Mouse (Mus musculus) brain, embryonic 14.5 days (tissue): ENCODE results near the gene C1s1. TPM values are rescaled to one million over a fixed set of nuclear protein-coding genes. Genes with fewer than 3 reads are reported as not detected.
A peak's percentile ranks its signal among the peaks of the same experiment; 100 is the strongest.
"Not testable (repeated sequence)": the region's sequence is repeated elsewhere in the genome, so short reads cannot be mapped to it uniquely, and the experiment has no call there.

Experiments
- DNase-seq: peaks from one replicate; pipeline ENCODE4 v3.0.0-alpha.2; 2011; ENCODE audit warnings: low read depth
- CTCF ChIP-seq: fragments of 200-500 bp; IDR thresholded peaks from 2 replicates; pipeline ENCODE4 v1.5.1; 2012; ENCODE audit warnings: inconsistent platforms, mild to moderate bottlenecking, moderate library complexity, borderline replicate concordance; ENCODE audit not compliant: insufficient read depth, insufficient read length; ENCODE audit errors: extremely low read depth
- POLR2A ChIP-seq: fragments of 200-500 bp; IDR thresholded peaks from 2 replicates; pipeline ENCODE4 v1.6.1; 2012; ENCODE audit warnings: mild to moderate bottlenecking, inconsistent platforms, borderline replicate concordance; ENCODE audit not compliant: poor library complexity, insufficient read depth, insufficient read length, severe bottlenecking; ENCODE audit errors: extremely low read depth
- polyA plus RNA-seq: library from polyadenylated mRNA; depleted of rRNA; stranded (reverse); fragments of >200 nt; gene quantifications from 2 replicates; pipeline ENCODE4 v1.2.3, GENCODE M21; 2012; rRNA removed

The C1s1 gene
- polyA plus RNA-seq, 1 experiment, result 0.57 TPM

GRCm38 (mm10) chr6:124501473-124501872 lies 40.7 kb downstream of the C1s1 start:
- no peak for DNase-seq
- TF ChIP-seq CTCF (no peak), POLR2A (no peak)

GRCm38 (mm10) chr6:124499914-124500566 lies 42.1 kb downstream of the C1s1 start:
- TF ChIP-seq POLR2A (no peak), CTCF (no peak)

GRCm38 (mm10) chr6:124496054-124496453 lies 46.1 kb downstream of the C1s1 start:
- DNase-seq, result no peak
- no peak for TF ChIP-seq CTCF
- TF ChIP-seq POLR2A, result no peak

More at GRCm38 (mm10) chr6:124499914-124500566, 42.1 kb downstream of the C1s1 start:
- no peak for DNase-seq

GRCm38 (mm10) chr6:124493886-124494285 lies 48.3 kb downstream of the C1s1 start:
- no peak for DNase-seq
- TF ChIP-seq POLR2A (no peak), CTCF (no peak)

GRCm38 (mm10) chr6:124492842-124493561 lies 49.2 kb downstream of the C1s1 start, which contains the start of gene C1rl:
Gene C1rl, plus strand, starts transcription at chr6:124493113.
- peak; percentile 60 for DNase-seq
- TF ChIP-seq POLR2A, result no peak
- TF ChIP-seq CTCF, result peak; percentile 66; the same call in 1 of the 2 replicates

GRCm38 (mm10) chr6:124491427-124491826 lies 50.7 kb downstream of the C1s1 start:
- no peak for DNase-seq
- no peak for TF ChIP-seq POLR2A
- no peak for TF ChIP-seq CTCF

GRCm38 (mm10) chr6:124488952-124489351 lies 53.2 kb downstream of the C1s1 start:
- no peak for DNase-seq
- TF ChIP-seq POLR2A (no peak), CTCF (no peak)

- no peak for DNase-seq
- no peak for TF ChIP-seq CTCF
- TF ChIP-seq POLR2A, result no peak
Observed at GRCm38 (mm10) chr6:124487509-124487908, 54.6 kb downstream of the C1s1 start.

- TF ChIP-seq POLR2A (peak; percentile 20; the same call in 1 of the 2 replicates), CTCF (no peak)
- peak; percentile 84 for DNase-seq
Observed at GRCm38 (mm10) chr6:124485414-124486144, 56.6 kb downstream of the C1s1 start.

GRCm38 (mm10) chr6:124484851-124485250 lies 57.3 kb downstream of the C1s1 start:
- TF ChIP-seq CTCF, result no peak
- no peak for TF ChIP-seq POLR2A
- DNase-seq, result no peak

- not testable (repeated sequence) for DNase-seq
Observed at GRCm38 (mm10) chr6:124483831-124484230, 58.3 kb downstream of the C1s1 start.

- TF ChIP-seq CTCF (peak; percentile 68; the same call in 1 of the 2 replicates), POLR2A (no peak)
- DNase-seq, result peak; percentile 49
Observed at GRCm38 (mm10) chr6:124481571-124481970, 60.6 kb downstream of the C1s1 start.

Other genes with a start within 250 kb of the C1s1 start
- gene Cd163, start 237.7 kb downstream of the C1s1 start, polyA plus RNA-seq, result 0.09 and 0.19 TPM in 2 replicates
- gene Pex5, start 127.3 kb downstream of the C1s1 start, polyA plus RNA-seq, result 81.1 and 91.3 TPM in 2 replicates
- gene Clstn3, start 77.6 kb downstream of the C1s1 start, polyA plus RNA-seq, result 79.6 and 109 TPM in 2 replicates
- gene C1rl, start 49.2 kb downstream of the C1s1 start, polyA plus RNA-seq, result 0.04 and 0.10 TPM in 2 replicates
- 0.15 and 0.22 TPM in 2 replicates for gene C1ra, start 30.0 kb downstream of the C1s1 start, polyA plus RNA-seq
- not detected in 2 replicates for gene C1rb, start 27.9 kb upstream of the C1s1 start, polyA plus RNA-seq
- gene C1s2, start 93.7 kb upstream of the C1s1 start, polyA plus RNA-seq, result 0.31 and 0.32 TPM in 2 replicates
- gene Lpcat3, start 120.7 kb upstream of the C1s1 start, polyA plus RNA-seq, result 54.8 and 58.7 TPM in 2 replicates
- 95.2 and 132 TPM in 2 replicates for gene Emg1, start 169.8 kb upstream of the C1s1 start, polyA plus RNA-seq
- 168 and 174 TPM in 2 replicates for gene Phb2, start 170.0 kb upstream of the C1s1 start, polyA plus RNA-seq
- 2.6 and 2.9 TPM in 2 replicates for gene Ptpn6, start 196.4 kb upstream of the C1s1 start, polyA plus RNA-seq
- gene Grcc10, start 199.0 kb upstream of the C1s1 start, polyA plus RNA-seq, result 429 and 583 TPM in 2 replicates
- not detected in 2 replicates for gene Gm45234, start 213.7 kb upstream of the C1s1 start, polyA plus RNA-seq
- gene Atn1, start 214.2 kb upstream of the C1s1 start, polyA plus RNA-seq, result 62.8 and 136 TPM in 2 replicates
- gene Eno2, start 227.3 kb upstream of the C1s1 start, polyA plus RNA-seq, result 48.6 and 69.6 TPM in 2 replicates
- gene Lrrc23, start 237.4 kb upstream of the C1s1 start, polyA plus RNA-seq, result 5.6 and 8.7 TPM in 2 replicates